Mouse (Mus musculus) liver, embryonic 14.5 days (tissue): ENCODE measurements around the gene Flcn. TPM values are rescaled to one million over a fixed set of nuclear protein-coding genes. Genes with fewer than 3 reads are reported as not detected.

Experiments used
- ATAC-seq: fragments of 200-750 bp; cut with Nextera tagmentation; 2 replicates; pipeline ENCODE4 v1.8.0; 2017; ENCODE audit warnings: moderate number of reproducible peaks, mild to moderate bottlenecking, moderate library complexity; ENCODE audit not compliant: insufficient read depth
- DNase-seq, 3 experiments: peaks; one replicate each; pipeline ENCODE4 v3.0.0-alpha.2; 2012 to 2013; ENCODE audit warnings: low read depth in 3 of 3, low spot score in 3 of 3
- H3K27ac ChIP-seq: fragments of 300-500 bp; sonication (generic); 2 replicates; pipeline ENCODE4 v1.5.1; 2014; ENCODE audit warnings: moderate library complexity, mild to moderate bottlenecking, control low read depth, inconsistent platforms
- H3K27me3 ChIP-seq: fragments of 300-500 bp; sonication (generic); 2 replicates; pipeline ENCODE4 v1.6.1; 2014; ENCODE audit warnings: mild to moderate bottlenecking, low read length, moderate library complexity; ENCODE audit not compliant: control insufficient read depth, insufficient read depth
- H3K36me3 ChIP-seq: fragments of 300-500 bp; sonication (generic); replicated peaks from 2 replicates; pipeline ENCODE4 v1.6.1; 2014; ENCODE audit warnings: low read depth; ENCODE audit not compliant: control insufficient read depth, insufficient read depth
- H3K4me1 ChIP-seq, 2 experiments: fragments of 200-500 bp in 1 of 2; fragments of 300-500 bp in 1 of 2; sonication (generic) in 1 of 2; replicated peaks; 2 replicates each; pipeline ENCODE4 v1.6.1; 2012 to 2014; ENCODE audit warnings: antibody characterized with exemption in 1 of 2, inconsistent platforms in 1 of 2, low read length in 1 of 2; ENCODE audit not compliant: control insufficient read depth in 2 of 2, insufficient read depth in 2 of 2
- H3K4me2 ChIP-seq: fragments of 300-500 bp; sonication (generic); 2 replicates; pipeline ENCODE4 v1.6.1; 2014; ENCODE audit warnings: low read depth, mild to moderate bottlenecking, control low read depth, moderate library complexity
- H3K4me3 ChIP-seq, 2 experiments: fragments of 200-500 bp in 1 of 2; fragments of 300-500 bp in 1 of 2; sonication (generic) in 1 of 2; 2 replicates each; pipeline ENCODE4 v1.5.1; 2012 to 2014; ENCODE audit warnings: low read depth in 2 of 2, low read length in 2 of 2, mild to moderate bottlenecking in 2 of 2, control low read depth in 1 of 2, inconsistent platforms in 1 of 2, moderate library complexity in 1 of 2; ENCODE audit not compliant: insufficient read depth in 1 of 2
- H3K9ac ChIP-seq: fragments of 300-500 bp; sonication (generic); replicated peaks from 2 replicates; pipeline ENCODE4 v1.6.1; 2014; ENCODE audit warnings: mild to moderate bottlenecking, control low read depth, moderate library complexity
- H3K9me3 ChIP-seq: fragments of 300-500 bp; sonication (generic); 2 replicates; pipeline ENCODE4 v1.6.1; 2016; ENCODE audit warnings: low read length, mixed read lengths; ENCODE audit not compliant: control insufficient read depth
- CTCF ChIP-seq: IDR thresholded peaks from 2 replicates; pipeline ENCODE4 v1.5.1; 2016; ENCODE audit warnings: antibody characterized with exemption, low read depth, control low read depth
- EP300 ChIP-seq: IDR thresholded peaks from 2 replicates; pipeline ENCODE4 v1.6.1; 2016; ENCODE audit warnings: antibody characterized with exemption, low read depth
- WGBS: fragments of 180-500 bp; shearing (Covaris S2); extraction: QIAGEN DNeasy Blood & Tissue Kit; methylation state at CpG from one replicate; pipeline ENCODE4 v1.1.7; 2014; ENCODE audit not compliant: insufficient replicate concordance; 5-methylcytosine and 5-hydroxymethylcytosine counted together
- polyA plus RNA-seq, 2 experiments: library from polyadenylated mRNA; depleted of rRNA in 1 of 2; stranded (reverse) in 1 of 2; unstranded in 1 of 2; fragments of >200 nt; fragmentation: Nextera tagmentation in 1 of 2; extraction: Ambion mirVana in 1 of 2; gene quantifications; 2 replicates each; pipeline versions ENCODE4 v1.2.1 to v1.2.3; 2012 to 2014

Gene Flcn
- polyA plus RNA-seq, 2 experiments = 7.2 to 11.1 TPM

- H3K27me3 ChIP-seq = no peaks in the 10 kb centered on the region
- no peaks in the 10 kb centered on the region for H3K9me3 ChIP-seq
- no peak overlapping the region for H3K4me3 ChIP-seq
- WGBS = 84% methylated on average over 6 of the region's 6 CpGs
- H3K9ac ChIP-seq = no peak overlapping the region
- ATAC-seq (no peak), DNase-seq (no peak)
- H3K4me1 ChIP-seq = no peaks in the 10 kb centered on the region
- H3K27ac ChIP-seq = no peak overlapping the region
- no peak overlapping the region for H3K4me2 ChIP-seq
- H3K36me3 ChIP-seq = peaks cover 8% of the 10 kb centered on the region
- no peak for TF ChIP-seq EP300
- no peak for TF ChIP-seq CTCF
Measured at GRCm38 (mm10) chr11:59760796-59761195, 49.0 kb downstream of the Flcn start.

- no peaks in the 10 kb centered on the region for H3K9me3 ChIP-seq
- ATAC-seq (no peak), DNase-seq (no peak)
- H3K27ac ChIP-seq = no peak overlapping the region
- H3K4me1 ChIP-seq = no peaks in the 10 kb centered on the region
- no peak for TF ChIP-seq EP300
- no peak for TF ChIP-seq CTCF
- H3K4me2 ChIP-seq = no peak overlapping the region
- H3K4me3 ChIP-seq = no peak overlapping the region
- 52% methylated on average over 2 of the region's 2 CpGs for WGBS
- H3K36me3 ChIP-seq = peaks cover 8% of the 10 kb centered on the region
- no peaks in the 10 kb centered on the region for H3K27me3 ChIP-seq
- no peak overlapping the region for H3K9ac ChIP-seq
Measured at GRCm38 (mm10) chr11:59759626-59760025, 50.2 kb downstream of the Flcn start.

GRCm38 (mm10) chr11:59759178-59759577 is 50.6 kb downstream of the Flcn start:
- Histone ChIP-seq H3K27ac (no peak overlapping the region), H3K4me3 (no peak overlapping the region), H3K36me3 (peaks cover 4% of the 10 kb centered on the region), H3K9ac (no peak overlapping the region), H3K9me3 (no peaks in the 10 kb centered on the region), H3K27me3 (no peaks in the 10 kb centered on the region), H3K4me1 (no peaks in the 10 kb centered on the region), H3K4me2 (no peak overlapping the region)
- DNase-seq (no peak), ATAC-seq (no peak)
- WGBS = 68% methylated on average over 4 of the region's 4 CpGs
- TF ChIP-seq CTCF (no peak), EP300 (no peak)

- no peak overlapping the region for H3K4me3 ChIP-seq
- DNase-seq (no peak), ATAC-seq (no peak)
- H3K4me1 ChIP-seq = no peaks in the 10 kb centered on the region
- peaks cover 4% of the 10 kb centered on the region for H3K36me3 ChIP-seq
- no peak overlapping the region for H3K27ac ChIP-seq
- H3K27me3 ChIP-seq = no peaks in the 10 kb centered on the region
- H3K9ac ChIP-seq = no peak overlapping the region
- no peak overlapping the region for H3K4me2 ChIP-seq
- H3K9me3 ChIP-seq = no peaks in the 10 kb centered on the region
- no peak for TF ChIP-seq EP300
- TF ChIP-seq CTCF = no peak
- 83% methylated on average over 9 of the region's 9 CpGs for WGBS
Measured at GRCm38 (mm10) chr11:59758191-59758985, 51.4 kb downstream of the Flcn start.

- no peaks in the 10 kb centered on the region for H3K27me3 ChIP-seq
- ATAC-seq (no peak), DNase-seq (no peak)
- no peak overlapping the region for H3K9ac ChIP-seq
- peaks cover 7% of the 10 kb centered on the region for H3K36me3 ChIP-seq
- no peak for TF ChIP-seq EP300
- no peak for TF ChIP-seq CTCF
- no peaks in the 10 kb centered on the region for H3K4me1 ChIP-seq
- 76% methylated on average over 4 of the region's 4 CpGs for WGBS
- no peak overlapping the region for H3K4me2 ChIP-seq
- no peaks in the 10 kb centered on the region for H3K9me3 ChIP-seq
- no peak overlapping the region for H3K27ac ChIP-seq
- H3K4me3 ChIP-seq = no peak overlapping the region
Measured at GRCm38 (mm10) chr11:59756351-59756750, 53.5 kb downstream of the Flcn start.
